Mouse (Mus musculus) testis, adult 2 months (tissue): Measurements from ENCODE around the gene Slc25a11.

Source experiments
- CTCF ChIP-seq: fragments of 200-500 bp; IDR thresholded peaks from 2 replicates; pipeline ENCODE4 v1.5.1; 2012; ENCODE audit warnings: low read depth, mild to moderate bottlenecking, inconsistent platforms, low read length, moderate library complexity; ENCODE audit not compliant: control insufficient read depth, insufficient read depth, insufficient replicate concordance
- POLR2A ChIP-seq: fragments of 200-500 bp; IDR thresholded peaks from 2 replicates; pipeline ENCODE4 v1.6.1; 2012; ENCODE audit warnings: low read depth, mild to moderate bottlenecking, inconsistent platforms, low read length, moderate library complexity; ENCODE audit not compliant: control insufficient read depth

GRCm38 (mm10) chr11:70638714-70639278 lies 8.5 kb downstream of the Slc25a11 start, which contains the start of gene Gp1ba:
- TF ChIP-seq CTCF, result no peak
- TF ChIP-seq POLR2A, result no peak
